Mouse (Mus musculus): ENCODE measurements at regions not wholly inside any gene's neighbourhood (a gene's known extent, or its start where the extent isn't known, plus 50 kb on each side); places are given as distances from the start of the nearest gene placed in this dataset.

DNA sequence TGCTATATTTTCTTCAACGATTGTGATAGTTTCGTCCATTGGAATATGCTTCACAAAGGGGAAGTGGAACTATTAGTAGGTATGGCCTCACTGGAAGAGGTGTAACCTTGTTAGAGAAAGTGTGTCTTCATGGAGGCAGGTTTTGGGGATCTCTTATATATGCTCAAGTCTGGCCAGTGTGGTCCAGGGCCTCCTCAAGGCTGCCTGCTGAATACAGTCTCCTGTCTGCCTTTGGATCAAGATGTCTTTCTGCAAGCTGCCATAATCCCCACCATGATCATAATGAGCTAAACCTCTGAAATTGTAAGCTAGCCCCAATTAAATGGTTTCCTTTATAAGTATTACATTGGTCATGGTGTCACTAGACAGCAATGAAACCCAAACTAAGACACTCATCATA is 384.3 kb downstream of the Btbd3 start:
- H3K36me3 ChIP-seq (ENCODE audit: control insufficient read depth, insufficient read depth, low read length, poor library complexity, severe bottlenecking): no peaks in the 10 kb centered on the region
- no peak for DNase-seq (ENCODE audit: low read depth, low spot score)
- no peaks in the 10 kb centered on the region for H3K27me3 ChIP-seq (ENCODE audit: control insufficient read depth, insufficient read depth, low read length, poor library complexity, severe bottlenecking)

DNA sequence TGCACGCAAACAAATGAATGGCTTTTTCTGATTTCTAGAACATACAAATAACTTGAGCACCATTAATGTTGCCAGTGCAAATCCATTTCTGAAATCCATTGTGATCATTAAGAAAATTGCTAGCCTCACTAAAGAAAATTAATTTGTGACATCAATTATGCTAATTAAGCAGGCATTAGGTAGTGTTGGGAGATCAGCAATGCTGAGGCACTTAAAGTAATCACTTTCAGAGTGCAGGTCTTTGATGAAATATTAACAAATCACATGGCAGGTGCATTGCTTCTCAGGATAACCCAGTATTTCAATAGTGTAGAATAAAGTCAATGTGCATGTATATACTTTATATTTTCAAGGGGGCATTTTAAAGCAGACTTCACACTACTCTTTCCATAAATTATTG is 385.0 kb downstream of the Btbd3 start:
- no peaks in the 10 kb centered on the region for H3K27me3 ChIP-seq (ENCODE audit: control insufficient read depth, insufficient read depth, low read length, poor library complexity, severe bottlenecking)
- DNase-seq (ENCODE audit: low read depth, low spot score): no peak

DNA sequence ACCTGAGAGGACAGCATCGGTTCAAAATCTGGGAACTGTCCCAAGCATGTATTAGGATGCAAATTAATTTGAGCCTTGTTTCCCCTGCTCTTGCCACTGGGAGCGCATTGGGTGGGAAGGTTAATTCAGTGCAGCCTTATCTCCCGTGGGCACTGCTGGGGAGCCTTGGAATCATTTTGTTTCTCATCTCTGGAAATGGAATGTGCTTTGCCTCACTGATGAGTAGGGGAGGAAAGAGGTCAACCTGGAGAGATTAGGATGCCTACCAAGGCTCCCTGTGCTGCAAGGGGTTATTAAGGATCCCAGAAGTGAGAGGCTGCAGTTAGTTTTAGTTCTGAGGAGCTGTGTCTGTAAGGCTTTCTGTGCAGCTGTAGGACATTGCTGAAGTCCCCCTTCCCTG is 392.3 kb downstream of the Btbd3 start:
- no peaks in the 10 kb centered on the region for H3K27me3 ChIP-seq (ENCODE audit: control insufficient read depth, insufficient read depth, low read length, poor library complexity, severe bottlenecking)
- no peak for DNase-seq (ENCODE audit: low read depth, low spot score)
- H3K36me3 ChIP-seq (ENCODE audit: control insufficient read depth, insufficient read depth, low read length, poor library complexity, severe bottlenecking): no peaks in the 10 kb centered on the region

More for the DNA sequence above, 385.0 kb downstream of the Btbd3 start:
- H3K36me3 ChIP-seq (ENCODE audit: control insufficient read depth, insufficient read depth, low read length, poor library complexity, severe bottlenecking): no peaks in the 10 kb centered on the region

GRCm38 (mm10) chr2:138659376-138659775 is 403.0 kb downstream of the Btbd3 start:
- DNase-seq (ENCODE audit: low read depth, low spot score): no peak
- no peaks in the 10 kb centered on the region for H3K36me3 ChIP-seq (ENCODE audit: control insufficient read depth, insufficient read depth, low read length, poor library complexity, severe bottlenecking)
- H3K27me3 ChIP-seq (ENCODE audit: control insufficient read depth, insufficient read depth, low read length, poor library complexity, severe bottlenecking): no peaks in the 10 kb centered on the region

GRCm38 (mm10) chr2:138670307-138670706 is 413.9 kb downstream of the Btbd3 start:
- Histone ChIP-seq H3K27me3 (ENCODE audit: control insufficient read depth, insufficient read depth, low read length, poor library complexity, severe bottlenecking) (no peaks in the 10 kb centered on the region), H3K36me3 (ENCODE audit: control insufficient read depth, insufficient read depth, low read length, poor library complexity, severe bottlenecking) (no peaks in the 10 kb centered on the region)
- no peak for DNase-seq (ENCODE audit: low read depth, low spot score)

DNA sequence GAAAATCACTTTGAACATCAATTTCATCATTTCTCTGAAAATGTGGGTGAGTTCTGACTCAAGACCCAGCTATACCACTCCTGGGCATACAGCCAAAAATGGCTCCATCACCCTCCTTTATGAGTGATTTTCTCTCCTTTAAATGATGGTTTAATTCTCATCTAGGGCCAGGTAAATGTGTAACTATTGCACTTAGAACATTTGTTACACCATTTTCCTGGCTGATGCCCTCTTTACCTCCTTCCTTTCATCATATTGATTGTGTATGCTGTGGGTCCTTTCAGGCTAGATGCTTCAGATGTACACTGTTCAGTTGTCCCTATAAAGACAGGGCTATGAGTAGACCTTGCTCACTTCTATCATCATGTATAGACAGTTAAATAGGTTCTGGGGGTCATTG is 418.4 kb downstream of the Btbd3 start:
- Histone ChIP-seq H3K36me3 (ENCODE audit: control insufficient read depth, insufficient read depth, low read length, poor library complexity, severe bottlenecking) (no peaks in the 10 kb centered on the region), H3K27me3 (ENCODE audit: control insufficient read depth, insufficient read depth, low read length, poor library complexity, severe bottlenecking) (no peaks in the 10 kb centered on the region)
- DNase-seq (ENCODE audit: low read depth, low spot score): no peak

GRCm38 (mm10) chr2:138675229-138676065 is 419.1 kb downstream of the Btbd3 start:
- no peak for DNase-seq (ENCODE audit: low read depth, low spot score)
- Histone ChIP-seq H3K36me3 (ENCODE audit: control insufficient read depth, insufficient read depth, low read length, poor library complexity, severe bottlenecking) (no peaks in the 10 kb centered on the region), H3K27me3 (ENCODE audit: control insufficient read depth, insufficient read depth, low read length, poor library complexity, severe bottlenecking) (no peaks in the 10 kb centered on the region)

- DNase-seq (ENCODE audit: low read depth, low spot score): no peak
- H3K36me3 ChIP-seq (ENCODE audit: control insufficient read depth, insufficient read depth, low read length, poor library complexity, severe bottlenecking): no peaks in the 10 kb centered on the region
- no peaks in the 10 kb centered on the region for H3K27me3 ChIP-seq (ENCODE audit: control insufficient read depth, insufficient read depth, low read length, poor library complexity, severe bottlenecking)
These were observed 431.9 kb downstream of the Btbd3 start for GRCm38 (mm10) chr2:138688140-138688871.

DNA sequence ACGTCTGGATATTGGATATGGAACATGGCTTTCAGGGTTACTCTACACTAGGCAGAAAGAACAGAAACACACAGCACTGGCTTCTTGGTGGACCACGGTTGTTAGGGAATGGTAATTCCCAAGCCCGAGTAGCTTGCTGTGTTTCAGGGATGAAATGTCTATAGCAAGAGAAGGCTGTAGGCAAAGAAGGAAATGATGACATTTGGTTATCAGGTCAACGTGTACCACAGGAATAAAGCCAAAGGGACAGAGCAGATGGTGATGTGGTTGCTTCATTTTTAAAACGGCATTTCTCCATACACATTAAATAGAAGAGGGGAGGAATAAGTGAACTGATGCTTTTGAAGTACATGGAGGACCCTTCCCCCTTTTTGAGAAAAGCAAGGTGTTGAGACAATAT is 433.1 kb downstream of the Btbd3 start:
- no peaks in the 10 kb centered on the region for H3K27me3 ChIP-seq (ENCODE audit: control insufficient read depth, insufficient read depth, low read length, poor library complexity, severe bottlenecking)
- DNase-seq (ENCODE audit: low read depth, low spot score): no peak

DNA sequence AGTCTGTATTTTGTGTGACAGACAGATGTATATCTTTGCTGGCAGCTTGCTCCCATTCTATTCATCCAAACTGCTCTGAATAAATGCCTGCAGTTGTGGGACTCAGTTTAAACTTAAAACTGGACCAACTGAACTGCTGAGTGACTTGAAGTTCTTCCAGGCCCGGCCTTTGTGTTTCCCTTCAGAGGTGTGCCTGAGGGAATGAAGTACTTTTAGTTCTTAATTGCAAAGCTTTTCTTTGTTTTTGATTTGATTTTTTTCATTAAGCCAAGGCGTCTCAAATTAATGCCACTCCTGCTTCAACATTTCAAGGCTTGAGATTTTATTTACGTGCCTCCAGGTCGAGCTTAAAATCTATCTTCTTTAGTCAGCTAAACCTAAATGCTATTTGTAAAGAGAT is 446.4 kb downstream of the Btbd3 start:
- DNase-seq (ENCODE audit: low read depth, low spot score): no peak
- Histone ChIP-seq H3K27me3 (ENCODE audit: control insufficient read depth, insufficient read depth, low read length, poor library complexity, severe bottlenecking) (no peaks in the 10 kb centered on the region), H3K36me3 (ENCODE audit: control insufficient read depth, insufficient read depth, low read length, poor library complexity, severe bottlenecking) (no peaks in the 10 kb centered on the region)

More for the DNA sequence above, 433.1 kb downstream of the Btbd3 start:
- H3K36me3 ChIP-seq (ENCODE audit: control insufficient read depth, insufficient read depth, low read length, poor library complexity, severe bottlenecking): no peaks in the 10 kb centered on the region

DNA sequence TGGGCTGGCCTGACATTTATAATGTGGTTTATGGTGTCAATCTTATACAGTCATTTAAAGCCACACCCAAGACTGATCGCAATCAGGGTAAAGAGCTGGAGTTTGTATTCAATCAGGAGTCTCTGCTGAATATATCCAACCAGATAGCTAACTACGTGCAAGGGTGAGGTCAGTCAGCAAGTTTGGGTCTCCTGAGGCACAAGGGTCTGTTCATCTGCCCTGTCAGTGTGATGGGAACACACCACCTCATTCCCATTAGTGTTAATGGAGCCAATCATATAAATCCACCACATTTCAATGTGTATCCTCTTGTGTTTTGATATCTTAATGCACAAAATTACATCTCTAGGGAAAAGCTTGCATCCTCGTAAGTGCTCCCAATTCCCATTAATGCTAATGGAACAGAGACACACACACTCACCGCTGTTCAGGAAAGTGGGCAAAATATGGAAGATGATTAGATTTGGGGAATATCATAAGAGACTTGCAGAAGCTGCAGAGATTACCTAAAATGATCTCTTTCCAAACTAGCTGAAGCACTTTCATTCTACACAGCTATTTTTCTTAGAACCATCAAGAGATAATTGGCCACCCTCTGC is 447.7 kb downstream of the Btbd3 start:
- no peak for DNase-seq (ENCODE audit: low read depth, low spot score)
- no peaks in the 10 kb centered on the region for H3K27me3 ChIP-seq (ENCODE audit: control insufficient read depth, insufficient read depth, low read length, poor library complexity, severe bottlenecking)
- H3K36me3 ChIP-seq (ENCODE audit: control insufficient read depth, insufficient read depth, low read length, poor library complexity, severe bottlenecking): no peaks in the 10 kb centered on the region

DNA sequence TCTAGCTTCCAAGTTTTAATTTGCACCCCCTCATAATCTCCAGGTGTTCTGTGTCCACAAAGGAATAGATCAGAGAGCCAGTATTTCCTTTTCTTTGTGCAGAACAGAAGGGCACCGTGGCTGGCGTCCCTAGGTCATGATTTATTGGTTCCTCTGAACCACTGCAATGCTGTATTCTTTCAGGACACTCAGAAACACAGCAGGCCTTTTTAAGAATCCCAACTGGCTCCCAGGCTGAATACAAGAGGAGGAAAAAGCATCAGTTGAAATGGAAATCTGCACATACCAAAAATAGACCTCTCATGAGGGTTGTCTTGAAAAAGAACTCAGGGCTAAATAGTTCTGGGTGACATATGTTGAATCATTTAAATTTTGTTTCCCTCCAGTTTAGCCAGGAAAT is 452.4 kb downstream of the Btbd3 start:
- Histone ChIP-seq H3K36me3 (ENCODE audit: control insufficient read depth, insufficient read depth, low read length, poor library complexity, severe bottlenecking) (no peaks in the 10 kb centered on the region), H3K27me3 (ENCODE audit: control insufficient read depth, insufficient read depth, low read length, poor library complexity, severe bottlenecking) (no peaks in the 10 kb centered on the region)
- DNase-seq (ENCODE audit: low read depth, low spot score): no peak

- no peaks in the 10 kb centered on the region for H3K27me3 ChIP-seq (ENCODE audit: control insufficient read depth, insufficient read depth, low read length, poor library complexity, severe bottlenecking)
- DNase-seq (ENCODE audit: low read depth, low spot score): no peak
These were observed 477.5 kb downstream of the Btbd3 start for GRCm38 (mm10) chr2:138733846-138734245.

GRCm38 (mm10) chr2:138744806-138745205 is 488.4 kb downstream of the Btbd3 start:
- no peaks in the 10 kb centered on the region for H3K27me3 ChIP-seq (ENCODE audit: control insufficient read depth, insufficient read depth, low read length, poor library complexity, severe bottlenecking)
- no peaks in the 10 kb centered on the region for H3K36me3 ChIP-seq (ENCODE audit: control insufficient read depth, insufficient read depth, low read length, poor library complexity, severe bottlenecking)
- no peak for DNase-seq (ENCODE audit: low read depth, low spot score)

More at GRCm38 (mm10) chr2:138733846-138734245, 477.5 kb downstream of the Btbd3 start:
- no peaks in the 10 kb centered on the region for H3K36me3 ChIP-seq (ENCODE audit: control insufficient read depth, insufficient read depth, low read length, poor library complexity, severe bottlenecking)

GRCm38 (mm10) chr2:138760439-138760963 is 504.1 kb downstream of the Btbd3 start:
- Histone ChIP-seq H3K27me3 (ENCODE audit: control insufficient read depth, insufficient read depth, low read length, poor library complexity, severe bottlenecking) (no peaks in the 10 kb centered on the region), H3K36me3 (ENCODE audit: control insufficient read depth, insufficient read depth, low read length, poor library complexity, severe bottlenecking) (no peaks in the 10 kb centered on the region)
- no peak for DNase-seq (ENCODE audit: low read depth, low spot score)

Data from splenic B cell, adult 2 months (primary cell).